Mouse (Mus musculus) forebrain, embryonic 11.5 days (tissue): ENCODE measurements at regions not wholly inside any gene's neighbourhood (a gene's known extent, or its start where the extent isn't known, plus 50 kb on each side); places are given as distances from the start of the nearest gene placed in this dataset.
A peak's percentile ranks its signal among the peaks of the same experiment; 100 is the strongest.

Source experiments
- ATAC-seq: fragments of 200-750 bp; cut with Nextera tagmentation; replicated peaks from 2 replicates; pipeline ENCODE4 v1.8.0; 2017; ENCODE audit warnings: moderate TSS enrichment; ENCODE audit not compliant: low FRiP score
- DNase-seq: peaks from one replicate; pipeline ENCODE4 v3.0.0-alpha.2; 2017; ENCODE audit warnings: low spot score
- H3K27ac ChIP-seq: fragments of 300-500 bp; sonication (generic); 2 replicates; pipeline ENCODE4 v1.5.1; 2014; ENCODE audit warnings: low read depth, low read length
- H3K27me3 ChIP-seq: fragments of 300-500 bp; sonication (generic); 2 replicates; pipeline ENCODE4 v1.6.1; 2014; ENCODE audit warnings: mild to moderate bottlenecking, low read length, mixed read lengths; ENCODE audit not compliant: control insufficient read depth, insufficient read depth
- H3K36me3 ChIP-seq: fragments of 300-500 bp; sonication (generic); 2 replicates; pipeline ENCODE4 v1.6.1; 2014; ENCODE audit warnings: mild to moderate bottlenecking, low read length, moderate library complexity, mixed read lengths; ENCODE audit not compliant: control insufficient read depth, insufficient read depth
- H3K4me1 ChIP-seq: fragments of 300-500 bp; sonication (generic); replicated peaks from 2 replicates; pipeline ENCODE4 v1.6.1; 2014; ENCODE audit warnings: low read length, mixed read lengths; ENCODE audit not compliant: control insufficient read depth, insufficient read depth
- H3K4me2 ChIP-seq: fragments of 300-500 bp; sonication (generic); 2 replicates; pipeline ENCODE4 v1.6.1; 2014; ENCODE audit warnings: low read depth, mild to moderate bottlenecking, low read length, moderate library complexity, mixed read lengths; ENCODE audit not compliant: severe bottlenecking
- H3K4me3 ChIP-seq: fragments of 300-500 bp; sonication (generic); 2 replicates; pipeline ENCODE4 v1.5.1; 2014; ENCODE audit warnings: low read depth, low read length
- H3K9ac ChIP-seq: fragments of 300-500 bp; sonication (generic); 2 replicates; pipeline ENCODE4 v1.6.1; 2014; ENCODE audit warnings: low read length
- H3K9me3 ChIP-seq: fragments of 300-500 bp; sonication (generic); 2 replicates; pipeline ENCODE4 v1.6.1; 2016; ENCODE audit warnings: low read length, mixed read lengths; ENCODE audit not compliant: control insufficient read depth
- WGBS: fragments of 180-500 bp; shearing (Covaris S2); extraction: QIAGEN DNeasy Blood & Tissue Kit; methylation state at CpG from one replicate; pipeline ENCODE4 v1.1.7; 2014; 5-methylcytosine and 5-hydroxymethylcytosine counted together

DNA sequence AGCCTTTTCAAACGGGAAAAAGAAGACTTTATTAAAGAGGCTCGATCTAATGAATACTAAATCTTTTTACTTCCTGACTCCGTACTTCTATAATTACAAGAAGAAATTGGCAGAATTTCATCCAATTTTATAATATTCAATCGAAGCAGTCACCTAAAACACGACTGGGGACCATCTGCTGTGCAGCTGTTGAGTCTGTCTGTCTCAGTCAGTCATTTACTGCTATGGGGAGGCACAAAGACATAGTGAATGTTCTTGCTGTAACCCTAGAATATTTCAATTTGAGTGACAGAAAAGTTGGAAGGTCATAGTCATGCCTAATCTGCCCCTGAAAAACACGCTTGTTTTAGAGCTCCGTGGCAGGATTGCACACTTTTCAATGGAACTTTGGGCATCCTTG is 487.5 kb downstream of the Igsf11 start:
- Histone ChIP-seq H3K4me1 (no peaks in the 10 kb centered on the region), H3K27ac (no peak overlapping the region), H3K9ac (no peak overlapping the region), H3K9me3 (no peaks in the 10 kb centered on the region), H3K4me3 (no peak overlapping the region), H3K36me3 (no peaks in the 10 kb centered on the region), H3K4me2 (no peak overlapping the region), H3K27me3 (no peaks in the 10 kb centered on the region)
- WGBS, result 83% methylated on average over 7 of the region's 7 CpGs
- ATAC-seq (no peak), DNase-seq (no peak)

DNA sequence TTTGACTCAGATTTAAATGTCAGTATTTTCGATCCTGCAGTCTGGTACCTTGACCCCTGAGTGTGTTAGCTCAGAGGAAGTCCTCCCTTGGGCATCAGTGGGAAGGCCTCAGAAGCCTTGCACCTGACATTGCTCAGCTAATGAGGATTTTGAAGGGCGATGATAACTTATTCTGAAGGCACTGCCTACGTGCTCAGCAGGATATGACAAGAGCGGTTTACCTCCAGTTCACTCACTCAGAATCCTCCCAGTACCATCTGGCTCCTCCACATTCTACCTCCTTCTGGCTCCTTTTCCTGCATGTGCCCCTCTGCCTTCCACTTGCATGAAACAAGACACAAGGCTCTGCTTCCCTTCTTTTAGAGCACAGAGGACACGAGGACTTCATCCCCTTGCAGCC is 497.5 kb downstream of the Igsf11 start:
- Histone ChIP-seq H3K36me3 (no peaks in the 10 kb centered on the region), H3K4me2 (no peak overlapping the region), H3K4me3 (no peak overlapping the region), H3K9me3 (no peaks in the 10 kb centered on the region), H3K4me1 (no peaks in the 10 kb centered on the region), H3K9ac (no peak overlapping the region), H3K27ac (no peak overlapping the region), H3K27me3 (no peaks in the 10 kb centered on the region)
- ATAC-seq, result no peak
- WGBS, result 88% methylated on average over 5 of the region's 5 CpGs
- no peak for DNase-seq

DNA sequence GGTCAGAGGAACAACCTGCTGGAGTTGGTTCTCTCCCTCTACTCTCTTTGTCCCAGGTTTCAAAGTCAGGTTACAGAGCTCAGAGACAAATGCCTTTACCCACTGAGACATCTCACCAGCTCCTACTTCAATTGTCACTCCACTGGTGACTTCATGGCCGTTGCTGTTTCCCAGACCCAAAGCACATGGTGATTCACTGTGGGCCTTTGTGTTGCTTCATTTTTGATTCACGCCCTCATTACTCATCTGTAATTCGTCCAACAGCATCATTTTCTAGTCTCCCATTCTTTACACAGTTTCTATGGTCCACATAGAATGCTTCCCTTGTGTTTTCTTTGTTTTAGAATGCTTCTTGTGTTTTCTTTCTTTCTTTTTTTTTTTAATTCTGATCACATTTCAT is 498.2 kb downstream of the Igsf11 start:
- H3K9ac ChIP-seq, result no peak overlapping the region
- 70% methylated on average over 3 of the region's 3 CpGs for WGBS
- no peaks in the 10 kb centered on the region for H3K36me3 ChIP-seq
- H3K4me1 ChIP-seq, result no peaks in the 10 kb centered on the region
- DNase-seq, result no peak
- H3K27ac ChIP-seq, result no peak overlapping the region
- H3K4me3 ChIP-seq, result no peak overlapping the region
- ATAC-seq, result no peak
- no peaks in the 10 kb centered on the region for H3K9me3 ChIP-seq
- H3K27me3 ChIP-seq, result no peaks in the 10 kb centered on the region
- no peak overlapping the region for H3K4me2 ChIP-seq

DNA sequence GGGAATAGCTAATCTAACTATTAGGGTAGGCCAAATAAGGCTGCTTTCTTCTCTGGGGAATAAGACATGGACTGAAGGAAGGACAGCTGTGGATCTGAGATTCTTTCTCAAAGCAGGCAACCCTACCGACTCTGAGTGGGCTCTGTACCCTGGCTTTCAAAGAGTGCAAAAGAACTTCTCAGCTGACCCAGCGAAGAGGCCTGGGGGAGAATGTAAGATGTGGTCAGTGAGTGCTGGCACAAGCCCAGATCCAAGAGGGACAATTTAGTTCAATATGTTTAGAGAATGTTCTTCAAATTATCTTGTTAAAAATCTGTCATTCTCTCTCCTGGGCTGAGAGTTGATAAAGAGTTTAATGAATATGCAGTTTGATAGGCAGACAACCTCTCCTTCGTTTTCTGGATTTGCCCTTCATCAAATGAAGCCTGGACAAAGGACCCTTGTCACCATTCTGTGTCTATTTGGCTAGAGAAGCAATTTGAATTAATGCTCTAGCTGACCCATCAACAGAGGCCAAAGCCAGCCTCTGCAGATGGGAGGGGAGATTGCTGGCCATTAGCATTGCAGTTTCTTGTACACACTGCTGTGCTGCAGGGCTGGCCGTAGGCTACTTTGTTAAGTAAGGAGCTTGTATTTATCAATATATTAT is 509.8 kb downstream of the Igsf11 start:
- Histone ChIP-seq H3K36me3 (no peaks in the 10 kb centered on the region), H3K4me1 (no peaks in the 10 kb centered on the region), H3K27me3 (no peaks in the 10 kb centered on the region), H3K9me3 (no peaks in the 10 kb centered on the region), H3K9ac (no peak overlapping the region), H3K4me3 (no peak overlapping the region), H3K27ac (no peak overlapping the region), H3K4me2 (no peak overlapping the region)
- DNase-seq, result no peak
- 44% methylated on average over 4 of the region's 4 CpGs for WGBS
- peak; percentile 55; the same call in 1 of the 2 replicates for ATAC-seq

DNA sequence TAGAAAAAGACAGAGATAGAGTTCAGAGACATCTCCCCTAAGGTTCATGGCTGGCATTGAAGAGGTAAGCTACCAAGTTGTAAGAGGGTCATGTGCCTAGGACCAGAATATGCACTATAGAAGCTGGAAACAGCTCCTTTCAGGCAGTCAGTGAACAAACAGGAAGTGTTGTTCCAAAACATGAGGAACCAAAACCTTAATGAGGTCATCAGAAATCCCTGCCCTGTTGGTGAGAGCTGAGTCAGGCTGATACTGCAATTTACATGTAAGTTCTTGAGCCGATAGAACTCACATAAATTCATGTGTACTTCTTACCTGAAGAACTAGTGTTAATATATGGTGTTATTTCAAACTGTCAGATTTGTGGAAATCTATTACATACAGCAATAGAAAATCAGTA is 539.1 kb downstream of the Igsf11 start:
- H3K4me1 ChIP-seq, result no peaks in the 10 kb centered on the region
- ATAC-seq (no peak), DNase-seq (no peak)
- no peak overlapping the region for H3K27ac ChIP-seq
- no peaks in the 10 kb centered on the region for H3K9me3 ChIP-seq
- H3K9ac ChIP-seq, result no peak overlapping the region
- 95% methylated on average over 1 of the region's 1 CpGs for WGBS
- H3K4me3 ChIP-seq, result no peak overlapping the region
- no peaks in the 10 kb centered on the region for H3K36me3 ChIP-seq
- no peak overlapping the region for H3K4me2 ChIP-seq
- H3K27me3 ChIP-seq, result no peaks in the 10 kb centered on the region

DNA sequence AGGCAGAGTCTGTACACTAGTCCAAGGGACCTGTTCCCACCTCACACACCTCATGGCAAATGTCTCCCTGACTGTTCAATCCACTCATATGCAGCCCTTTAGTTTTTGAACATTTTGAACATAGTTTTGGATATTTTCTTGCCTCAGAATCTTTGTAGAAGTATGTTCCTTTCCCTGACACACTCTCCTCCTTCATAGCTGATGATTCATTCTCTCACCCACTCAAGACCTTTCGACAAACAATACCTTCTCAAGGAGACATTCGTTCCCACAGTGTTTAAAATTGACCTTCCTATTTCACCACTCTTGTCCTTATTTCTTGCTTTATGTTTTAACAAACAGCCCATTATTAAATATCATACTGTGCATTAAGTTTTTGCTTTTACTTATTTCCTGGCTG is 538.4 kb upstream of the Lsamp start:
- Histone ChIP-seq H3K4me1 (no peaks in the 10 kb centered on the region), H3K36me3 (no peaks in the 10 kb centered on the region), H3K27ac (no peak overlapping the region), H3K4me3 (no peak overlapping the region), H3K27me3 (no peaks in the 10 kb centered on the region), H3K9me3 (no peaks in the 10 kb centered on the region), H3K4me2 (no peak overlapping the region), H3K9ac (no peak overlapping the region)
- no peak for DNase-seq
- no peak for ATAC-seq
- 88% methylated on average over 2 of the region's 2 CpGs for WGBS

DNA sequence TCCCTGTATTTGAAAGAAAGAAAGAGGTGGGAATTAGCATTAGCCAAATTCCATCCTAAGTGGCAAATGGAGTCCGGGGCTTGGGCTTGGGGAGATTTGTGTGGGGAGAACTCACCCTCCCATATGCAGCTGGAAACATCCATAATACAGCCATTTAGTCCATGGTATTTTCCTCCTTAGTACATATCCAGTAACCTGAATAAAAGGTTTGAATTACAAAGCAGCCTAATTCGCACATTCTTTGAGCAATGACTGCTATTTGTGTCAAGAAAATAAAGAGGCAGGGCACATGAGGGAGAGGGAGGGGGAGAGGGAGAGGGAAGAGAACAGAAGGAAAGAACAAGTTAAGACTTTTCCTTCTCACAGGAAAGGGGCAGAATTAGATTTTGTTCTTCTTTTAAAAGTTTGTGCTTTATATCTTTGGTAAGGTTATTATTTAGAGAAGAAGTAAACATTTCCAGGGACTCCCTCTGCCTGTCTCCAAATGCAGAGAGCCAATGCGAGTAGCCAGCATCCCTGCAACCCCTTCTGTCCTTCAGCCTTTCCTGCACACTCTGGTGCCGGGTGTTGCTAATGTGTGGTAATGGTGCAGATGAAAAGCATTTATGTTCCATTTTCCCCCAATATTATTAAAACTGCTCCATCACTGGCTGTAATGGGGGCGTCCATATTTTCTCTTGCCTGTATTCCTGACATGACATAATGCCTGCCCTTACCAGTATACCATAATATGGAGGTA is 530.6 kb upstream of the Lsamp start:
- H3K27ac ChIP-seq, result no peak overlapping the region
- H3K9me3 ChIP-seq, result no peaks in the 10 kb centered on the region
- no peak for DNase-seq
- no peaks in the 10 kb centered on the region for H3K27me3 ChIP-seq
- no peak overlapping the region for H3K9ac ChIP-seq
- no peaks in the 10 kb centered on the region; the same call in 1 of the 2 replicates for H3K4me1 ChIP-seq
- no peaks in the 10 kb centered on the region for H3K36me3 ChIP-seq
- no peak overlapping the region for H3K4me2 ChIP-seq
- peak; percentile 60 for ATAC-seq
- WGBS, result 62% methylated on average over 5 of the region's 5 CpGs
- no peak overlapping the region for H3K4me3 ChIP-seq
